Mouse (Mus musculus): Measurements from ENCODE around the gene Mus81. TPM values are rescaled to one million over a fixed set of nuclear protein-coding genes. Genes with fewer than 3 reads are reported as not detected.

The Mus81 gene
- polyA plus RNA-seq, 1 experiment from 2014 or later = 44.1 TPM

DNA sequence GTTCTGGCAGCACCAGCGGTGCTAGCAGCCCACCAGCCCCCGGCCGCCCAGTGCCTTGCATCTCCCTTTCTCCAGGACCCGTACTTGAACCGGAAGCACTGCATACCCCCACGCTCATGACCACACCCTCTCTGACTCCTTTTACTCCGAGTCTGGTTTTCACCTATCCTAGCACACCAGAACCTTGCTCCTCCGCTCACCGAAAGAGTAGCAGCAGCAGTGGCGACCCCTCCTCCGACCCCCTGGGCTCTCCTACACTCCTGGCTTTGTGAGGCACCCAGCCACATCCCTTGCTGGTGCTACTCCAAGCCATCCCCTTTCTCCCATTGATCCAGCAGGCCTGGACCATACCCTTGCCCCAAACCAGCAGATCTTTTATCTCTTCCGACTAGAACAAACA is 33.2 kb downstream of the Mus81 start:
- H3K4me2 ChIP-seq (replicated peaks) = peak overlapping the region; percentile 99
- ATAC-seq (ENCODE audit: insufficient number of reproducible peaks, insufficient read depth, low FRiP score, low TSS enrichment) = no peak
- peak overlapping the region; percentile 31; the same call in 1 of the 2 replicates for H3K9ac ChIP-seq
- H3K9me3 ChIP-seq = no peaks in the 10 kb centered on the region
- 87% methylated on average over 12 of the region's 12 CpGs for WGBS
- H3K27ac ChIP-seq = no peak overlapping the region
- peaks cover 17% of the 10 kb centered on the region for H3K4me1 ChIP-seq
- H3K4me3 ChIP-seq = 0 out of 2 replicates have a peak overlapping the region, but pooled peaks have one; percentile 79
- H3K27me3 ChIP-seq = peaks cover 5% of the 10 kb centered on the region
- H3K36me3 ChIP-seq = peaks cover 10% of the 10 kb centered on the region; the same call in 1 of the 2 replicates

DNA sequence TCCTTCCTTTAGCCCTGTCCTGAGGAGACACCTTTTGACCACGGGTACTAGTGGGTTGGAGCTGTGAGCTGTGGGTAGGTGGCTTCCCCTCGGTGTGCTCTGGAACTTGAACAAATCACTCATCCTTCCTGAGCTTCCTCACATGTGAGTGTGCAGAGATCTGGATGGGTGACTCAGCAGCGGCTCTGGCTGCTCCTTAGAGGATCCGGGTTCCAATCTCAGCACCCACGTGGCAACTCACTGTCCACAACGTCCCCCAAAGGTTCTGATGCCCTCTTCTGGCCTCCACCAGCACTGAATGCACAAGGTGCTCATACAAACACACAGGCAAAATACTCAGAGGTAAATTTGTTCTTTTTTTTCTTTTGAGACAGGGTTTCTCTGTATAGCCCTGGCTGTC is 36.4 kb downstream of the Mus81 start:
- no peak overlapping the region for H3K4me3 ChIP-seq
- peaks cover 38% of the 10 kb centered on the region for H3K27me3 ChIP-seq
- H3K9me3 ChIP-seq = no peaks in the 10 kb centered on the region
- WGBS = 84% methylated on average over 6 of the region's 6 CpGs
- H3K27ac ChIP-seq = no peak overlapping the region
- H3K4me2 ChIP-seq (replicated peaks) = no peak overlapping the region
- H3K9ac ChIP-seq = no peak overlapping the region
- peaks cover 36% of the 10 kb centered on the region for H3K4me1 ChIP-seq
- peaks cover 10% of the 10 kb centered on the region; the same call in 1 of the 2 replicates for H3K36me3 ChIP-seq
- no peak for ATAC-seq (ENCODE audit: insufficient number of reproducible peaks, insufficient read depth, low FRiP score, low TSS enrichment)

DNA sequence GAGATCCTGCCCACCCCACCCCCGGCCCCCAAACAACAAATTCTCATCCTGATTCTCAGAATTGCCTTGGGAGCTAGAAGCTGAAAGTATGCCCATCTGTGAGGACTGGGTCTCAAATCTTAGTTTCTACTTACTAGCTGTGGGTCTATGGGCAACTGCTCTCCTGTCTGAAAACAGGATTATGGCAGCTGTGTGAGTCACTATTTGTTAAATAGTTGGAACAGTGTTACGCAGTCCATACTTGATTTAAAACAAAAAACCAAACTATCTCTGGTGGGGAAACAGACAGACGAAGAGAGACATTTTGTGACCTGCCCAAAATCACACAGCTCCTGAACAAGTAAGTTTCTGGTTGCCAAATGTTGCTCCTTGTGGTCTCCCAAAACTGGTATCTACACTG is 38.5 kb downstream of the Mus81 start:
- Histone ChIP-seq H3K4me3 (no peak overlapping the region), H3K4me1 (peaks cover 23% of the 10 kb centered on the region; the same call in 1 of the 2 replicates), H3K4me2 (replicated peaks) (no peak overlapping the region), H3K9me3 (no peaks in the 10 kb centered on the region), H3K27me3 (peaks cover 50% of the 10 kb centered on the region), H3K27ac (no peak overlapping the region), H3K9ac (no peak overlapping the region), H3K36me3 (peaks cover 5% of the 10 kb centered on the region; the same call in 1 of the 2 replicates)
- ATAC-seq (ENCODE audit: insufficient number of reproducible peaks, insufficient read depth, low FRiP score, low TSS enrichment) = no peak
- 86% methylated on average over 3 of the region's 3 CpGs for WGBS

DNA sequence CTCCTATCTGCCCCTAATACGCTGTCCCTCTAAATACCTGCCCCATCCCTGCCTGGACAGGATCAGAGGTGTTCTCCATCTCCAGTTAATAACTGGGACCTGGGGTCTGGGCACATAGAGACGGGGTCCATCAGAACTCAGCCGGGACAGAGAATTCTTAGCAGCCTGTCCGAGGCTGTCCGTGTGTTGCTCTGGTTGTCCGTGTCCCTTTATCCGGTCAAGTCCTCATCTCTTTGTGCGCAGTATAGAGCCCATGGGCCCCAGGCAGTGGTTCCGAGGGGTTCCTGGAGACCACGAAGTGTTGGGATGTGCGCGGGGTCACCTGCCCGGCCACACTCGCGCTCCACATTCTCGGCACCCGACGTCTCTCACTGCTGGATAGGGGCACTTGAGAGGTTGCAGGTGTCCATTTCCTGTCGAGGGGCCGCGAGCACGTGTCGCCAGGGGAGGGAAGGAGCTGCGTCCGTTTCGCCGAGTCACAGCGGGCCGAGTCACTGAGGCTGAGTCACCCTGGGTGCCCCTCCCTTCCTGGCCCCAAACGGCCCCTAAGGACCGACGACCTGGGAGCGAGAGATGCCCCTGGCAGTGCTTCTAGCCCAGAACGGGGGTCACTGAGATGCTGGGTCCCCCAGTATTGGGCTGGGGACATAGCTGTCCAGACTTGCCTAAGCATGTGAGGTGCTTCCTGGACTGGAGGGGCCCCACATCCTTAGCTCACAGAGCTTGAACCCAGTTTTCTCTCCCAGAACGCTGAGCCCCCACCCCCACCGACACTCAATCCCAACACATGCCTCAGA is 39.6 kb downstream of the Mus81 start:
- 8% methylated on average over 36 of the region's 36 CpGs for WGBS

DNA sequence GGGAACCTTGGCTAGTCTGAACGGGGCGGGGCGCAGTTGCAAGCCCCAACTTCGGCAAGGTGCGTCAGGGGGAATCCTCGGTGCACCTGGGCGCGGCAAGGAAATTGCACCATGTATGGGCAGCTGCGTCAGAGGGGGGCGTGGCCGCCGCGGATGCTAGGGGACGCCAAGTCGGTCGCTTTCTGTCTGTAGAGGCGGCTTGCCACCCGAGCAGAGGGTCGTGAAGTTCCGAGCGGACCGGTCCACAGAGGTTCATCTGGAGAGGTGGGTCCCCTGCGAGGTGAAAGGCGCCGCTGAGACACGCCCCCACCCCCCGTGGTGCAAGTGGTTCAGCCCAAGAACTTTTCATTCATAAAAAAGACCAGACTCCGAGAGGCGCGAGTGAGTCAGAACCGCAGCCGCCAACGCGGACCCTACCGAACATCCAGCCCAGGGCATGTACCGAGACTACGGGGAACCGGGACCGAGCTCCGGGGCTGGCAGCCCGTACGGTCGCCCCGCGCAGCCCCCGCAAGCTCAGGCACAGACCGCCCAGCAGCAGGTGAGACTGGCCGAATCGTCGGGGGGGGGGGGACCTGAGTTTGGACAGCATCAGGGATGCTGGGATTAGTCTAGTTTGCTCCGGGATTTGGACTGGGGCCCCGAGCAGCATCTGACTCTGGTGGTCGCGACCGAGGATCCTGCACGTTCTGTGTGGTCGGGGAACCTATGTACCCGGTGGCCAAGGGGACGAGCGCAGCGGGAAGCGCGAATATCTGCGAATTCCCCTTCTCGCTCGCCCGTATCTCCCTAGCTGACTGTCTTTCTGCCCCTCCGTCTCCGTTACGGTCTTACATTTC is 40.5 kb downstream of the Mus81 start, which contains the start of gene Fosl1:
Gene Fosl1 (plus strand): TSS at position 33 of the 839 bp plus-strand sequence.
- peak within 1 kb of the TSS; percentile 55 for H3K4me3 ChIP-seq
- peak within 1 kb of the TSS; percentile 53 for H3K9ac ChIP-seq
- H3K27me3 ChIP-seq = peaks cover 50% of the 10 kb centered on the region
- peak; percentile 25; the same call in 1 of the 2 replicates for ATAC-seq (ENCODE audit: insufficient number of reproducible peaks, insufficient read depth, low FRiP score, low TSS enrichment)
- no peaks in the 10 kb centered on the region for H3K36me3 ChIP-seq
- WGBS = 2% methylated on average over 70 of the region's 70 CpGs
- peaks cover 23% of the 10 kb centered on the region; the same call in 1 of the 2 replicates for H3K4me1 ChIP-seq
- H3K9me3 ChIP-seq = no peaks in the 10 kb centered on the region
- H3K4me2 ChIP-seq (replicated peaks) = peak within 1 kb of the TSS; percentile 99
- H3K27ac ChIP-seq = no peak within 1 kb of the TSS

More for the DNA sequence above, 39.6 kb downstream of the Mus81 start:
- H3K9me3 ChIP-seq = no peaks in the 10 kb centered on the region
- H3K27ac ChIP-seq = no peak overlapping the region
- H3K4me1 ChIP-seq = peaks cover 23% of the 10 kb centered on the region; the same call in 1 of the 2 replicates
- H3K9ac ChIP-seq = peak overlapping the region; percentile 53
- H3K4me2 ChIP-seq (replicated peaks) = peak overlapping the region; percentile 99
- no peaks in the 10 kb centered on the region for H3K36me3 ChIP-seq
- ATAC-seq (ENCODE audit: insufficient number of reproducible peaks, insufficient read depth, low FRiP score, low TSS enrichment) = no peak
- H3K4me3 ChIP-seq = peak overlapping the region; percentile 55
- H3K27me3 ChIP-seq = peaks cover 50% of the 10 kb centered on the region

DNA sequence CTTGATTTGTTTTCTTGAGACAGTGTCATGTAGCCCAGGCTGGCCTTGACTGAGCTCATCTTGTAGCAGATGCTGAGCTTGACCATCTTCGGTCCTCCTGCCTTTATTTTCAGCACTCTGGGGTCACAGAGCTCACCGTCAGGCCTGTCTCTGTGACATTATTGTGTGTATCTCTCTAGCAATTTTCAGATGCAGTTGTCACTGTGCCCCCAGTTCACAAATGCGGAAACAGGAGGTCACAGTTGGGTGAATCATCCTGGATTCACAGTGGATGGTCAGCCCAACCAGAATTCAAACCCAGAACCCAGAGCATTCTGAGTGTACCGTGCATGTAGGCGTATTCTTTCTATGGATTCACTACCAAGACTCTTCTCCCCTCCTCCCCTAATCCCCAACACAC is 42.5 kb downstream of the Mus81 start:
- 87% methylated on average over 5 of the region's 5 CpGs for WGBS
- H3K4me3 ChIP-seq = no peak overlapping the region
- no peak overlapping the region for H3K9ac ChIP-seq
- H3K4me2 ChIP-seq (replicated peaks) = no peak overlapping the region
- H3K27ac ChIP-seq = no peak overlapping the region
- peaks cover 23% of the 10 kb centered on the region; the same call in 1 of the 2 replicates for H3K4me1 ChIP-seq
- H3K36me3 ChIP-seq = no peaks in the 10 kb centered on the region
- ATAC-seq (ENCODE audit: insufficient number of reproducible peaks, insufficient read depth, low FRiP score, low TSS enrichment) = no peak
- no peaks in the 10 kb centered on the region for H3K9me3 ChIP-seq
- peaks cover 50% of the 10 kb centered on the region for H3K27me3 ChIP-seq

DNA sequence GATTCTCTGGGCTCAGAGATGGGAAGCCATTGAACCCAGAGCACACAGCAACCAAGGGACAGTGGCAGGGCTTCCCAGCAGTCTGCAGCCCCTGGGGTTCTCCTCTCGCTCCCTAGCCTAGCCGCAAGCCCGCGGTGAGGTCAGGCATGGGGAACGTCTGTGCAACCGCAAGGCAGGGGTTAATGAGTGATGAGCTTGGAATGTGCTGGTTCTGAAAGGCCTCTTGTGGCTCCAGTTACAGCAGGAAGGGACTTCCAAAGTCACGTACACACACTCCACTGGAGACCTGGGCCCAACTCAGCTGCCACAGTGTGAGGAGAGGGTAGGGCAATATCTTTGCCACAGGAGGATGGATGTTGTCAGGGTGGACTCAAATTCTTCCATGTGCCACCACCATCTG is 43.2 kb downstream of the Mus81 start:
- H3K9ac ChIP-seq = no peak overlapping the region
- H3K27me3 ChIP-seq = peaks cover 43% of the 10 kb centered on the region

DNA sequence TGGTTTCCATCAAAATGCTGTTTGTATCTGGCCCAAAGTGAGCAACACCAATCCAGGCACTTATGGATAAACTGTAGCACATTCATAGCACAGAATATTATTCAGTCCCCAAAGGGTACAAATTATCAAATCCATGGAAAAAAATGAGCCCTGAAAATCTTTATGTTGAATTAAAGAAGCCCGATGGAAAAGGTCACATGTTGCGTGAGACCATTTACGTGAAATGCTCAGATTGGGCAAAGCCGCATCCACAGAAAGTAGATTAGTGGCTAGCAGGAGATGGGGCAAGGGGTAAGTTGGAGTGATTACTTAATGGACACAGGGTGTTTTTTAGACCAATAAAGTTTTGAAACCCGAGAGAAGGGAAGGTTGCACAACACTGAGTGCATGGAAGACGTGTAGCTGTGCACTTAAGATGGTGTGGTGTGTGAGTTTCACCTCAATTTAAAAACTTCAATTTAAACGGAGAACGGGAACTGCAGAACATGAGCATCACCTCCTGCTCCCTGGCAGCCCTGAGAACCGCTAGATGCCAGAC is 43.8 kb downstream of the Mus81 start:
- no peak overlapping the region for H3K9ac ChIP-seq
- no peaks in the 10 kb centered on the region for H3K9me3 ChIP-seq
- no peak overlapping the region for H3K4me2 ChIP-seq (replicated peaks)
- peaks cover 38% of the 10 kb centered on the region for H3K27me3 ChIP-seq
- H3K4me3 ChIP-seq = no peak overlapping the region
- H3K27ac ChIP-seq = no peak overlapping the region
- H3K4me1 ChIP-seq = peaks cover 23% of the 10 kb centered on the region; the same call in 1 of the 2 replicates
- no peaks in the 10 kb centered on the region for H3K36me3 ChIP-seq
- 61% methylated on average over 9 of the region's 9 CpGs for WGBS
- no peak for ATAC-seq (ENCODE audit: insufficient number of reproducible peaks, insufficient read depth, low FRiP score, low TSS enrichment)

More for the DNA sequence above, 43.2 kb downstream of the Mus81 start:
- H3K27ac ChIP-seq = no peak overlapping the region
- 23% methylated on average over 7 of the region's 7 CpGs for WGBS
- no peak overlapping the region for H3K4me2 ChIP-seq (replicated peaks)
- no peaks in the 10 kb centered on the region for H3K9me3 ChIP-seq
- peaks cover 23% of the 10 kb centered on the region; the same call in 1 of the 2 replicates for H3K4me1 ChIP-seq
- ATAC-seq (ENCODE audit: insufficient number of reproducible peaks, insufficient read depth, low FRiP score, low TSS enrichment) = no peak
- H3K4me3 ChIP-seq = no peak overlapping the region
- no peaks in the 10 kb centered on the region for H3K36me3 ChIP-seq

DNA sequence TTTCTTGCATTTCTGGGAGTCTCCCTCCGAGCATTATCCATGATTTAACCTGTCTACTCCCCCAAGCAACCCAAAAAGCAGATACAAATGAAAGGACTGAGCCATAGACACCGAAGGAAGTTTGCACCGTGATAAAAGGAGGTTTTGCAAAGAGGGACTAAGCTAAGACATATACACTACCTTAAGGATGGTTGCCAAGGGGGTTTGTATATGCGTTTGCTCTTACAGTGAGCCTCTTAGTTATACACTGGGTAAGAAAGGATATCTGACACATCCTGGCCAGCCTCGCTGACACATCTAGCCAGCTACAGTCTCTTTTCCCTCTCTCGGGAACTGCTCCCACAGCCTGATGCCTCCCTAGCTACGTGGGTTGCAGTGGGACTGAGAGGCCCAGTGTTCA is 54.3 kb downstream of the Mus81 start:
- WGBS = 61% methylated on average over 7 of the region's 7 CpGs

DNA sequence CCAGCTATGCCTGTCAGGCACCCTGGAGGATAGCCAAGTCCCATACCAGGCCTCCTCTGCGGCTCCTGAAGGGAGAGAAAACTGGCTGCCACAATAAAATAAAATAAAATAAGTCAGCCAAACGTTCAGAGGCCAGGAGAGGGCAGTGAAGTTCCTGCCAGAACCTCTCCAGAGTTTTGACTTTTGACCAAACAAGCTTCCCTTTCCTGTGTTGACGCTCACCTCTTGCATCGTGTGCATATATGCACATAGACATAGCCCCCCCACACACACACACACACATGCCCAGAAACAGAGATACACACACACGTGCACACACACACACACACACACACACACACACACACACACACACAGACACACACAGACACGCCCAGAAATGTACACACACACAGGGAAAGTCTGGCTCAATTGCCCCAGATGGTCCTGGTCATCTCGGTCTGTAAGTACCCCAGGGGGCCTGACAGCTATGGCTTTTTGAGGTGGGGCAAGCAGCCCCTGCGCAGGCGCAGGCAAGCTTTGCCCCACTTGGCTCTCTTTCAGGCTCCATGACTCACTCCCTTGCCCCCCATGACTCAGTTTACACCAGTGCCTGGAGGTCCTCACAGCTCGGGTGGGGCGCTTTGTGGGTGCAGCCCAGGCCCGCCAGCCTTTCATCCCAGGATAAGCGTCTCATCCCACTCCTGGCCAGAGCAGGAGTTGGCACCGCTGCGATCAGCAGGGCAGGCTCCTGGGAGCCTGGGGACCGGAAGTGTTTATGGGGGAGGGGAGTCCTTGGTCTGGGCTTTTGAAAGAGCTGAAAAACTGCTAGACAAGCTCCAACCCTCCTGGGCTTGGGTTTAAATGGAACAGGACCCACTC is 55.0 kb downstream of the Mus81 start:
- no peaks in the 10 kb centered on the region for H3K9me3 ChIP-seq
- peaks cover 19% of the 10 kb centered on the region for H3K4me1 ChIP-seq
- no peak; the same call in 1 of the 2 replicates for ATAC-seq (ENCODE audit: insufficient number of reproducible peaks, insufficient read depth, low FRiP score, low TSS enrichment)
- peak overlapping the region; percentile 52 for H3K4me2 ChIP-seq (replicated peaks)
- peak overlapping the region; percentile 37; the same call in 1 of the 2 replicates for H3K9ac ChIP-seq
- WGBS = 10% methylated on average over 16 of the region's 16 CpGs
- peak overlapping the region; percentile 30 for H3K4me3 ChIP-seq
- H3K36me3 ChIP-seq = no peaks in the 10 kb centered on the region
- H3K27ac ChIP-seq = peak overlapping the region; percentile 61
- no peaks in the 10 kb centered on the region for H3K27me3 ChIP-seq

More for the DNA sequence above, 54.3 kb downstream of the Mus81 start:
- H3K36me3 ChIP-seq = no peaks in the 10 kb centered on the region
- H3K27me3 ChIP-seq = no peaks in the 10 kb centered on the region
- H3K4me3 ChIP-seq = peak overlapping the region; percentile 30
- no peak for ATAC-seq (ENCODE audit: insufficient number of reproducible peaks, insufficient read depth, low FRiP score, low TSS enrichment)
- peak overlapping the region; percentile 52 for H3K4me2 ChIP-seq (replicated peaks)
- peaks cover 19% of the 10 kb centered on the region for H3K4me1 ChIP-seq
- no peaks in the 10 kb centered on the region for H3K9me3 ChIP-seq
- no peak overlapping the region; the same call in 1 of the 2 replicates for H3K27ac ChIP-seq
- no peak overlapping the region for H3K9ac ChIP-seq
